Mouse (Mus musculus): ENCODE measurements around the gene Gabrg3.

DNA sequence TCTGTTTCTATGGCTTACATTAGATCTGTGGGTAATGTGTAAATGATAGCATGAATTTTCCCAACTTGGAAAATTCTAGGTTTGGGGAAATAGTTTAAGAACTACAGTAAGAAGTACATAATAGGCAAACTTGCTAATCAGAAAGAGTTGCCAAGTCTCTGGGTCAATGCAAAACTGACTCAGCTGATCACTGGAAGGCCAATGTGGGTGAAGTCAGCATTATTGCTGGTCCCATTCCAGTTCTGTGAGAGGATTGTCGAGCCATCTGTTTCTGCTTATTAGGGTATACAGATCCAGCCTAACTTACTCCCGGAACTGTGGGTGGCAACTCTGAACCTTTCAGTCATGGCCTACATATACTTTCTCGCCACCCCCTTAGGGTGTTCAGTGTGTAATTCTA is 55.8 kb downstream of the Gabrg3 start:
- no peak for TF ChIP-seq MAFK (IDR thresholded peaks at IDR 0.05; ENCODE audit: insufficient read depth, low read depth, low read length)
- no peak for TF ChIP-seq CHD2 (IDR thresholded peaks at IDR 0.05; ENCODE audit: low read depth, low read length)
- TF ChIP-seq ZC3H11A (IDR thresholded peaks at IDR 0.05; ENCODE audit: borderline replicate concordance, low read depth, low read length): no peak
- TF ChIP-seq HCFC1 (IDR thresholded peaks at IDR 0.05; ENCODE audit: borderline replicate concordance, insufficient read depth, low read length): no peak
- TF ChIP-seq ZNF384 (IDR thresholded peaks at IDR 0.05; ENCODE audit: low read depth, low read length): no peak

Data from ES-E14 (cell line).